Mouse (Mus musculus): ENCODE data around the gene Gm21885.

DNA sequence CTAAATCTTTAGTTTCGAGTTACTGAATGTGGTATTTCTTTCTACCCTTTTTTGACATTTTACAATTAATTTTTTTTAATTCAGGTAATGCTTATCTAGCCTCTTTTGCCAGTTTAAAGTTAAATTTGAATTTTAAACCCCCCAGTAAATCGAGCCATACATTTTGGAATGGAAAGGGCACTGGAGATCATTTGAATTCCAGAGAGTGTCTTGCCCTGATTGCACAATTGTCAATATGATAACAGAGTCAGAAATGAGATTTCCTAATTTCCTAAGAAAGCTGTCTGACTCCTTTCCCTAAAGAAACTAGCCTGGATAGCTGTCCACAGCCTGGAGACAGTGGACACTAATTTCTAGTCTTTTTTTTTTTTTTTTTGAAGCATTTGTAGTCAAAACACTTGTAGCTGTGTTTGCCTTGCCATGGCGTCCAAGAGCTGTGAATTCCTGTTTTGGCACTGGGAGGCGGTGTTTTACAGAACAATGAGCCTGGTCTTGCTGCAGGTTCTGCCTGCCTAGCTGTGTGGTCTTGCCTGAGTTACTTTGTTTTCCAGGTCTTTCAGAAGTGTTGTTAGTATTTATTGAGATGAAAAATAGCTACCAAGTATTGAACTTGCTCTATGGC is 47.7 kb downstream of the Gm21885 start:
- TF ChIP-seq TAL1 (IDR thresholded peaks at IDR 0.05; ENCODE audit: low read length) (no peak), GATA1 (IDR thresholded peaks at IDR 0.05; ENCODE audit: low read length) (no peak)
